Mouse (Mus musculus) small intestine, adult 2 months (tissue): ENCODE data around the gene Elovl7. TPM values are rescaled to one million over a fixed set of nuclear protein-coding genes. Genes with fewer than 3 reads are reported as not detected.

Experiments used
- H3K27ac ChIP-seq: fragments of 200-500 bp; 2 replicates; pipeline ENCODE4 v1.5.1; 2012; ENCODE audit warnings: low read depth, low read length, control low read depth, inconsistent platforms; ENCODE audit not compliant: insufficient read depth
- H3K27me3 ChIP-seq: fragments of 200-500 bp; 2 replicates; pipeline ENCODE4 v1.6.1; 2012; ENCODE audit warnings: mild to moderate bottlenecking, moderate library complexity, low read length, inconsistent platforms; ENCODE audit not compliant: control insufficient read depth, insufficient read depth
- H3K36me3 ChIP-seq: fragments of 200-500 bp; 2 replicates; pipeline ENCODE4 v1.6.1; 2012; ENCODE audit warnings: mild to moderate bottlenecking, low read length, control low read depth, inconsistent platforms; ENCODE audit not compliant: control insufficient read depth, insufficient read depth
- H3K4me1 ChIP-seq: fragments of 200-500 bp; 2 replicates; pipeline ENCODE4 v1.6.1; 2012; ENCODE audit warnings: low read length, inconsistent platforms, mixed read lengths; ENCODE audit not compliant: control insufficient read depth, insufficient read depth, insufficient read length
- H3K4me3 ChIP-seq: fragments of 200-500 bp; 2 replicates; pipeline ENCODE4 v1.5.1; 2012; ENCODE audit warnings: low read depth, mild to moderate bottlenecking, control low read depth, inconsistent platforms, low read length, moderate library complexity
- CTCF ChIP-seq: fragments of 200-500 bp; IDR thresholded peaks from 2 replicates; pipeline ENCODE4 v1.5.1; 2012; ENCODE audit warnings: low read depth, mild to moderate bottlenecking, control low read depth, inconsistent platforms, low read length, moderate library complexity, mixed read lengths; ENCODE audit not compliant: insufficient replicate concordance, insufficient read length; ENCODE audit errors: extremely low read depth
- POLR2A ChIP-seq: fragments of 200-500 bp; IDR thresholded peaks from 2 replicates; pipeline ENCODE4 v1.6.1; 2012; ENCODE audit warnings: low read depth, mild to moderate bottlenecking, control low read depth, inconsistent platforms, low read length, moderate library complexity
- WGBS: fragments of 180-500 bp; shearing (Covaris S2); methylation state at CpG from one replicate; pipeline ENCODE4 v1.1.7; 2018; 5-methylcytosine and 5-hydroxymethylcytosine counted together
- polyA plus RNA-seq: library from polyadenylated mRNA; depleted of rRNA; stranded (reverse); fragments of >200 nt; gene quantifications from 2 replicates; pipeline ENCODE4 v1.2.3, GENCODE M21; 2012

Elovl7 gene
- polyA plus RNA-seq, 1 experiment, result 3.7 TPM

GRCm38 (mm10) chr13:108277320-108277719 is 63.1 kb downstream of the Elovl7 start:
- WGBS, result 93% methylated on average over 7 of the region's 7 CpGs
- no peaks in the 10 kb centered on the region for H3K27me3 ChIP-seq
- H3K4me3 ChIP-seq, result no peak overlapping the region
- no peak for TF ChIP-seq POLR2A
- no peak for TF ChIP-seq CTCF
- no peak overlapping the region for H3K27ac ChIP-seq
- no peaks in the 10 kb centered on the region; the same call in 1 of the 2 replicates for H3K4me1 ChIP-seq
- H3K36me3 ChIP-seq, result peaks cover 24% of the 10 kb centered on the region

DNA sequence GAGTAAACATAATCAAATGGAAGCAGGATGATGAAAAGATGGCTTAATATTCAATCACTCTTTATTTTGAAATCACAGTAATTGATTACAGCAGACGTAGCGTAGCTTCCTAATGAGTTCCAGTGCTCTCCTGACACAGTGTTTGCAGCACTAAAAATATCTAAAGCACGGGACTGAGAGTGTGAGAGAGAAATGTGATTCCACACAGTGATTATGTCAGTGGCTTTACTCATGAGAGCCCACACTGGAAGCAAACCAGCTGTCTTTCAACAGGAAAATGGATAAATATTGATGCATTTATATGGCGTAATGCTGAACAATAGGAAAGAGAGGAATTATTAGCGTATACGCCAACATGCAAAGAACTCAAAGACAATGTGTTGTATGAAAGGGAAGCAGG is 64.4 kb downstream of the Elovl7 start:
- TF ChIP-seq POLR2A, result no peak
- TF ChIP-seq CTCF, result no peak
- Histone ChIP-seq H3K27ac (no peak overlapping the region), H3K4me1 (no peaks in the 10 kb centered on the region), H3K36me3 (peaks cover 28% of the 10 kb centered on the region), H3K4me3 (no peak overlapping the region), H3K27me3 (no peaks in the 10 kb centered on the region)
- 87% methylated on average over 6 of the region's 6 CpGs for WGBS

DNA sequence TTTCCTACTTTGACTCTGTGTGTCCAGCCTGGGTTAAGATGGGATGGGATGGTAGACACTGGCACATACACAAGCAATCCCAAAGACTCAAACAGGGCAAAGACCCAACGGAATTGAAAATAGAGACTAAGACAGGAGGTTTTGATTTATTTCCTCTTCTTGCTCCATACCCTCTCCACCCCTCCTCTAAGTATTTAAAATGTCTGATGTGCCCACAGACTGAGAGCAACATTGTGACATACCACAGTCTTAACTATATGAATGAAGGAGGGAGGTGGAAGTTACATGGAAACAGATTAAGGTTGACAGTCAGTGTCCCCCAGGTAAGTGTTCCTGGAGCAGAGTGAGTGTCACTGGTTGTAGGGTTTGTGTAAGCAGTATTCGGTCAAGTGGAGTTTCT is 70.1 kb downstream of the Elovl7 start:
- peaks cover 24% of the 10 kb centered on the region for H3K36me3 ChIP-seq
- H3K27me3 ChIP-seq, result no peaks in the 10 kb centered on the region
- no peaks in the 10 kb centered on the region for H3K4me1 ChIP-seq
- no peak overlapping the region for H3K27ac ChIP-seq
- H3K4me3 ChIP-seq, result no peak overlapping the region
- TF ChIP-seq CTCF (no peak), POLR2A (no peak)
- WGBS, result 93% methylated on average over 2 of the region's 2 CpGs

DNA sequence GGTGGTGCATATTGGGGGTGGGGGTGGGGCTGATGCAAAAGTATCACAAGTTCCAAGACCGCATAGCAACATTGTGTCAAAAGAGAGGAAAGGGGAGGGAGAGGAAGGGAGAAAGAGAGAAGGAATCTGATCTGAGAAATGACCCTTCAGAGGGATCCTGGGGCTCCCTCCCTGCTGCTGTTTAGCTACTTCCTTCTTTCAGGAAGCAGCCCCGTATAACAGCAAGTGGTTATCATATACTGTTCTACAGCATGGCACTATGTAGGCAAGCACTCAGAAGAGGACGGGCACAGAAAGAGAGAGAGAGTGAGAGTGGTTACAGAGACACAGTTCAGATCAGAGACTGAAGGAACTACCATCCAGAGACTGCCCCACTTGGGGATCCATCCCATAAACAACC is 73.7 kb downstream of the Elovl7 start:
- Histone ChIP-seq H3K36me3 (peaks cover 7% of the 10 kb centered on the region), H3K4me3 (no peak overlapping the region), H3K27ac (no peak overlapping the region), H3K4me1 (no peaks in the 10 kb centered on the region; the same call in 1 of the 2 replicates), H3K27me3 (no peaks in the 10 kb centered on the region)
- no peak for TF ChIP-seq POLR2A
- TF ChIP-seq CTCF, result no peak
- WGBS, result 66% methylated on average over 3 of the region's 3 CpGs

DNA sequence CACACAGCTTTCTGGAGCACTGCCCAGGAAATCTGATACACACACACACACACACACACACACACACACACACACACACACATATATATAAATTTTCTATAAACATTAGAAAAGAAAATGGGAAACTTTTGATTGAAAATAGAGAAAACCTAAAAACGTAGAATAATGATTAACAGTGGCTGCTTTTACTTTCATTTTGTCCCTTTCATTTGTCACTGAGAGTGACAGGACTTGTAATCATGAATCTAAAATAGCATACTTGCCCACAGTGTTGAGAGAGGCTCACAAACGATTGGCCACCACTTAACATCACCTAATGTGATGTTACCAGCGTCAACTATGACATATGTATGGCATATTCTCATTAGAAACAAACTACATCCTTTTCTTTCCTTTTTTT is 75.2 kb downstream of the Elovl7 start:
- WGBS, result 61% methylated on average over 3 of the region's 3 CpGs
- no peak overlapping the region for H3K27ac ChIP-seq
- H3K27me3 ChIP-seq, result no peaks in the 10 kb centered on the region
- TF ChIP-seq CTCF, result no peak
- no peak for TF ChIP-seq POLR2A
- H3K4me3 ChIP-seq, result no peak overlapping the region
- 0 out of 2 replicates have a peak, but pooled peaks cover 1% of the 10 kb centered on the region for H3K36me3 ChIP-seq
- H3K4me1 ChIP-seq, result no peaks in the 10 kb centered on the region; the same call in 1 of the 2 replicates

GRCm38 (mm10) chr13:108290314-108290713 is 76.1 kb downstream of the Elovl7 start:
- 73% methylated on average over 4 of the region's 4 CpGs for WGBS
- H3K36me3 ChIP-seq, result no peaks in the 10 kb centered on the region
- no peaks in the 10 kb centered on the region for H3K27me3 ChIP-seq
- no peak overlapping the region for H3K4me3 ChIP-seq
- no peak overlapping the region for H3K27ac ChIP-seq
- no peaks in the 10 kb centered on the region; the same call in 1 of the 2 replicates for H3K4me1 ChIP-seq
- no peak for TF ChIP-seq CTCF
- TF ChIP-seq POLR2A, result no peak

DNA sequence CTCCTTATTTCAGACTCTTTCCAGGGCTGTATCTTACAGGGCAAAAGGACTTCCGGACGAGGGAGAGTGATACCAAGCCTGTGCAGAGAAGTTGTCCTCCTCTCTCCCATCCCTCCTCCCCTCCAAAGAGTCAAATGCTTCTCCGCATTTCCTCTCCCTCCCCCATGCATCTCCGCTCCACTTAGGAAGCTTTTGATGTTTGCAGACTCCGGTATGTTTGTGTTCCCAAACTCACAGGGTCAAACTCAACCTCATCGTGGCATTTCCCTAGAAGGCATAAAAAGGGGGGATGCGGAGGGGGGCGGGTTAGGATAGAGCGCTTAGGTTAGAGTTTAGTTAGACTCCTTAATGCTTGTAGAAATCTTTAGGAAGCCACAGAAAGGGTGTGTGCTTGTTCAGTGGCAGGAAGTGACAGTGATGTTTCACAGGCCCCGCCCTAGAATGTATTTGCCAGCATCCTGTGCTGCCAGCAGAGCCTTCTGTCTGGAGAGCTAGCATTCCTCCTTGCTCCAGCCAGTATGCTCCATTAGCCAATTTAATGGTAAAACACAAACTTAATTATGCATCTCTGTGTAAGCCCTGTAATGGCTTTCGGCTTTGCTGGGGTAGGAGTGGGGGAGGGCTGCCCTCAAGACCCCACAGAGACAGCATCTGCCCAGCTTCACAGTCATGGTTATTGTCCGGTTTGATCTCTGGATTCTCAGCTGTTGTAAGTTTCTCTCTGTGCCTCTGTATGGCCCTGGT is 83.3 kb downstream of the Elovl7 start:
- TF ChIP-seq CTCF (no peak), POLR2A (no peak)
- Histone ChIP-seq H3K27me3 (no peaks in the 10 kb centered on the region), H3K36me3 (no peaks in the 10 kb centered on the region), H3K4me1 (peaks cover 3% of the 10 kb centered on the region; the same call in 1 of the 2 replicates), H3K4me3 (peak overlapping the region; percentile 34), H3K27ac (no peak overlapping the region)
- 27% methylated on average over 12 of the region's 12 CpGs for WGBS
